Mouse (Mus musculus) stomach, postnatal 0 days (tissue): ENCODE results near the gene Rundc3a. TPM values are rescaled to one million over a fixed set of nuclear protein-coding genes. Genes with fewer than 3 reads are reported as not detected.

Experiments used
- ATAC-seq: fragments of 200-750 bp; cut with Nextera tagmentation; 2 replicates; pipeline ENCODE4 v1.8.0; 2017; ENCODE audit not compliant: low FRiP score, low TSS enrichment
- DNase-seq: peaks from one replicate; pipeline ENCODE4 v3.0.0-alpha.2; 2016; ENCODE audit warnings: low spot score
- H3K27ac ChIP-seq: fragments of 300-500 bp; sonication (generic); replicated peaks from 2 replicates; pipeline ENCODE4 v1.5.1; 2014; ENCODE audit warnings: mild to moderate bottlenecking, control low read depth
- H3K27me3 ChIP-seq: fragments of 300-500 bp; sonication (generic); 2 replicates; pipeline ENCODE4 v1.6.1; 2014; ENCODE audit warnings: low read length; ENCODE audit not compliant: control insufficient read depth, insufficient read depth
- H3K36me3 ChIP-seq: fragments of 300-500 bp; sonication (generic); 2 replicates; pipeline ENCODE4 v1.6.1; 2014; ENCODE audit warnings: low read length, mixed read lengths; ENCODE audit not compliant: control insufficient read depth, insufficient read depth
- H3K4me1 ChIP-seq: fragments of 300-500 bp; sonication (generic); replicated peaks from 2 replicates; pipeline ENCODE4 v1.6.1; 2014; ENCODE audit warnings: antibody characterized with exemption; ENCODE audit not compliant: control insufficient read depth, insufficient read depth
- H3K4me2 ChIP-seq: fragments of 300-500 bp; sonication (generic); replicated peaks from 2 replicates; pipeline ENCODE4 v1.6.1; 2014; ENCODE audit warnings: low read depth, mild to moderate bottlenecking, control low read depth, moderate library complexity
- H3K4me3 ChIP-seq: fragments of 300-500 bp; sonication (generic); 2 replicates; pipeline ENCODE4 v1.5.1; 2014; ENCODE audit warnings: low read depth, low read length, control low read depth
- H3K9ac ChIP-seq: fragments of 300-500 bp; sonication (generic); 2 replicates; pipeline ENCODE4 v1.6.1; 2014; ENCODE audit warnings: mild to moderate bottlenecking, low read length, control low read depth, mixed read lengths
- H3K9me3 ChIP-seq: fragments of 300-500 bp; sonication (generic); 2 replicates; pipeline ENCODE4 v1.6.1; 2016; ENCODE audit warnings: low read length; ENCODE audit not compliant: control insufficient read depth
- CTCF ChIP-seq: IDR thresholded peaks from 2 replicates; pipeline ENCODE4 v1.5.1; 2016; ENCODE audit warnings: antibody characterized with exemption, low read depth, mild to moderate bottlenecking, moderate library complexity
- EP300 ChIP-seq: optimal IDR thresholded peaks from 2 replicates; pipeline ENCODE3; 2016; ENCODE audit warnings: antibody characterized with exemption
- WGBS: fragments of 180-500 bp; shearing (Covaris S2); extraction: QIAGEN DNeasy Blood & Tissue Kit; methylation state at CpG from one replicate; pipeline ENCODE4 v1.1.7; 2014; 5-methylcytosine and 5-hydroxymethylcytosine counted together
- polyA plus RNA-seq: library from polyadenylated mRNA; unstranded; fragments of >200 nt; fragmentation: Nextera tagmentation; extraction: Ambion mirVana; gene quantifications from 2 replicates; pipeline ENCODE4 v1.2.1, GENCODE M21; 2015

The Rundc3a gene
- polyA plus RNA-seq, 1 experiment from 2014 or later: 5.1 TPM

DNA sequence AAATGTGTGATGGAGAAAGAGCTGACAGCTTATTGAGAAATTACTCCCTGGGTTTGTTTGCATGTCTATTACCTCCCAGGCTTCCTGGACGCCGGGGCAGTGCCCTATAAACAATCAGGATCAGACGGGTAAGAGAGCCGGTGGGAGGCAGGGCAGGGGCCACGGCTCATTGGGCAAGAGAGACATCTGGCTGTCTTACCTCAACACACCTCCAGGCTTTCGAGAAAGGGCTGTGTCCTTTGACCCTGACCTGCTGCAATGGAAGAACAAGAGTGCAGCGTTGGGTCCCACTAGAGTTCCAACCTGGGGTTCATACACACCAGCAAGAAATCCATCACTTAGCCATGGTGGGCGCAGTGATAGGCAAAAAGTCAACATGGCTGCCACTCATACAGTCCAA lies 28.4 kb downstream of the Rundc3a start:
- no peak overlapping the region for H3K4me3 ChIP-seq
- TF ChIP-seq EP300: no peak
- no peak for TF ChIP-seq CTCF
- no peak overlapping the region for H3K27ac ChIP-seq
- no peak overlapping the region for H3K9ac ChIP-seq
- H3K4me1 ChIP-seq: no peaks in the 10 kb centered on the region
- no peak for ATAC-seq
- DNase-seq: no peak
- H3K4me2 ChIP-seq: no peak overlapping the region
- H3K27me3 ChIP-seq: no peaks in the 10 kb centered on the region
- no peaks in the 10 kb centered on the region for H3K36me3 ChIP-seq
- 48% methylated on average over 8 of the region's 8 CpGs for WGBS
- H3K9me3 ChIP-seq: no peaks in the 10 kb centered on the region

DNA sequence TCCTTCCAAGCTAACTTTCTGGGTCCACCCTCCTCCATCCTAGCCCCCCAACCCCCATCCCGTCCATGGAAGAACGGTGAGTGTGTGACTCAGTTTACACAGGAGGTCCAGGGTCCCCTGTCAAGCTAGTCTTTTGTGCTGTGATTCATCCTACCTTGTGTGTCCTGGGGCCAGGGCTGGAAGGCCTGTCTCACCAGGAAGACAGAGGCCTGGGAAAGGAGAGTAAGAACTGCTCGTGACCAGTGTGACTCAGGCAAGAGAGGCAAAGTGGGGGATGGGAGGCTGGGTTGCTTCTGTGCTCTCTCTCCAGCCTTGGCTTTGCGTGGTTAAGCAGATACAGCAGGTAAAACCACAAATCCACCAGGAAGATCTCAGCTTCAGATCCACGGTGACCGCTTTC lies 31.5 kb downstream of the Rundc3a start:
- TF ChIP-seq CTCF (no peak), EP300 (no peak)
- Histone ChIP-seq H3K4me3 (no peak overlapping the region), H3K9me3 (no peaks in the 10 kb centered on the region), H3K4me1 (no peaks in the 10 kb centered on the region), H3K4me2 (no peak overlapping the region), H3K9ac (no peak overlapping the region), H3K27me3 (no peaks in the 10 kb centered on the region), H3K27ac (no peak overlapping the region; the same call in 1 of the 2 replicates), H3K36me3 (no peaks in the 10 kb centered on the region)
- peak; percentile 71 for ATAC-seq
- 66% methylated on average over 6 of the region's 6 CpGs for WGBS
- DNase-seq: no peak

DNA sequence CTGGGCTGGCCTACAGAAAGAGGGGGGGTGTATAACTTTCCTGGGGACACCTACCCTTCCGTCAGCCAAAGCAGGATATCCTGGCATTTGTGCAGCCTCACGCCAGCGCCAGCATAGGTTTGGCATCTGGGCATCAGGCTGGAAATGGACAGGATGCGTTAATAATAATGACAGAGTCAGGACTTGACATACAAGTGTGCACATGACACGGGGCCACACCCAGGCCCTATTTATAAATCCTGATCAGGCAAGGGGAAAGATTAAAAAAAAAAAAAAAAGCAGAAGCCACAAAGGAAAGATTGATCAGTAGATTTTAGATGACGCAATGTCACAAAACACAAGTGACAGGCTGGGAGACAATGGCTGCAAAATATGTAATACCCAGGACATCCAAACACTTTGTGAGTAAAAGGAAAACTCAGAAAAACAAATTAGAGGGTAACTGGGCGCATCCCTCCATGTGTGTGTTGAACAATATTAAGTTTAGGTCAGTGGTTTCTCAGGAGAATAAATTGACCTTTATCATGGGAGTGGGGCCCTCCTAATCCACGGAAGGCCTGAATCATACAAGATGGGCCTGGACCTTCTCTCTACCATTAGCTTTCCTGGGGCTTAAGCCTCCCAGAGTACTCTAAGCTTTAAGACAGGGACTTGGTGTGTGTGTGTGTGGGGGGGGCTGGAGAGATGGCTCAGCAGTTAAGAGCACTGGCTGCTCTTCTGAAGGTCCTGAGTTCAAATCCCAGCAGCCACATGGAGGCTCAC lies 32.5 kb downstream of the Rundc3a start:
- Histone ChIP-seq H3K36me3 (no peaks in the 10 kb centered on the region), H3K9me3 (no peaks in the 10 kb centered on the region), H3K4me3 (no peak overlapping the region), H3K27ac (no peak overlapping the region), H3K4me1 (no peaks in the 10 kb centered on the region), H3K27me3 (no peaks in the 10 kb centered on the region), H3K9ac (no peak overlapping the region), H3K4me2 (no peak overlapping the region)
- 69% methylated on average over 8 of the region's 8 CpGs for WGBS
- DNase-seq (no peak), ATAC-seq (no peak)
- no peak for TF ChIP-seq CTCF
- TF ChIP-seq EP300: no peak

- H3K9me3 ChIP-seq: no peaks in the 10 kb centered on the region
- no peak overlapping the region for H3K27ac ChIP-seq
- H3K27me3 ChIP-seq: no peaks in the 10 kb centered on the region
- DNase-seq (no peak), ATAC-seq (no peak)
- 56% methylated on average over 8 of the region's 8 CpGs for WGBS
- peaks cover 5% of the 10 kb centered on the region; the same call in 1 of the 2 replicates for H3K36me3 ChIP-seq
- H3K9ac ChIP-seq: no peak overlapping the region
- TF ChIP-seq EP300: no peak
- no peak for TF ChIP-seq CTCF
- H3K4me3 ChIP-seq: no peak overlapping the region
- no peaks in the 10 kb centered on the region for H3K4me1 ChIP-seq
- no peak overlapping the region for H3K4me2 ChIP-seq
Observed at GRCm38 (mm10) chr11:102428981-102429540, 35.9 kb downstream of the Rundc3a start.

- Histone ChIP-seq H3K27ac (no peak overlapping the region), H3K9ac (peak overlapping the region; percentile 58; the same call in 1 of the 2 replicates)
Observed at GRCm38 (mm10) chr11:102429551-102429950, 36.3 kb downstream of the Rundc3a start.

More at GRCm38 (mm10) chr11:102429551-102429950, 36.3 kb downstream of the Rundc3a start:
- DNase-seq (no peak), ATAC-seq (no peak)
- Histone ChIP-seq H3K4me2 (peak overlapping the region; percentile 89), H3K4me1 (no peaks in the 10 kb centered on the region), H3K36me3 (peaks cover 5% of the 10 kb centered on the region; the same call in 1 of the 2 replicates), H3K9me3 (no peaks in the 10 kb centered on the region), H3K4me3 (peak overlapping the region; percentile 74), H3K27me3 (no peaks in the 10 kb centered on the region)
- 39% methylated on average over 3 of the region's 3 CpGs for WGBS
- TF ChIP-seq EP300 (no peak), CTCF (no peak)
